Mouse (Mus musculus) Muller cell, postnatal 12 days (primary cell): ENCODE measurements around the gene Kiss1.
A peak's percentile ranks its signal among the peaks of the same experiment; 100 is the strongest.

ENCODE experiments used
- DNase-seq: peaks from one replicate; pipeline ENCODE4 v3.0.0-alpha.2; 2015; ENCODE audit errors: inconsistent ontology term

The Kiss1 gene

DNA sequence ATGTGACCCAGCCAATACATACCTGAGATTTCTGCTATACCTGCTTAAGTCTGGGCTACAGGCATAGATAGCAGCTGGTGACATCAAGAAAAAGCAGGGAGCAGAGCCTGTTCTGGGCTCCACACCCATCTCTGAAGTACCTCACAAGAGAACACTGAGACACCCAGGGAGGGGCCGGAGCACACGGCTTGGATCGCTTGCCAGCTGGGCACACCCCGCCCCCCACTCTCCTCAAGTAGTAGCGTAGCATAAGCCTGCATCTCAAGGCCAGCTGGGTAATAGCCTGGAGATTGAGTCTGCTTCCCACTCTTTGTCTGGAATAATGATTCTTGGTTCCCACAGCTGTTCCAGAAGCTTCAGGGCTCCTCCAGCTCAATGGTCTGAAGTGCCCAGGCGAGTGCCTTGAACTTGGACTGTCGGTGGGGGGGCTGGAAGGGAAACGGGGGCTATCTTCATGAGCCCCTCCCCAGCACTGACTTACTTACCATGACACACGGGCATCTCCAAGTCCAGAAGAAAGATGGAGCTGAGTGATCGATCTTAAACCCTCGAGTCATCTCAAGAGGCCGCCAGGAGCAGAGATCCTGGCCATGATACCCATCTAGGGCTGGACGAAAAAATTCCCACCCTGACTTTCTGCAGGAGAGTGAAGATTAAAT lies at the start of gene Kiss1:
Gene Kiss1, plus strand, starts transcription at position 609 of the 659 bp plus-strand sequence.
- DNase-seq = no peak

DNA sequence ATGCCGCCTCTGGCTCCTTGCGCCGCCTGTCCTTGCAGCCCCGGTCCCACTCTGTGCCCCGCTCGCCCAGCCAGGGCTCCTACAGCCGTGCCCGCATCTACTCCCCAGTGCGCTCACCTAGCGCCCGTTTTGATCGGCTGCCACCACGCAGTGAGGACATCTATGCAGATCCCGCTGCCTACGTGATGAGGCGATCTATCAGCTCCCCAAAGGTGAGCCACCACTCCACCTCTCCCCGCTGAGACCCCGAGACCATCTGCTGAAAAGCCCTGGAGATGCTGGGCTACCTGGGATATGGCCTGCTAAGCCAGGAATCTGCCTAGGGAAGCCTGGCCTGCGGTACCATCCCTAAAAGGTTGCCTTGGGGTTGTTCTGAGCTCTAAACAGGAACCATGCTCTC lies 47.5 kb upstream of the Kiss1 start:
- no peak for DNase-seq

DNA sequence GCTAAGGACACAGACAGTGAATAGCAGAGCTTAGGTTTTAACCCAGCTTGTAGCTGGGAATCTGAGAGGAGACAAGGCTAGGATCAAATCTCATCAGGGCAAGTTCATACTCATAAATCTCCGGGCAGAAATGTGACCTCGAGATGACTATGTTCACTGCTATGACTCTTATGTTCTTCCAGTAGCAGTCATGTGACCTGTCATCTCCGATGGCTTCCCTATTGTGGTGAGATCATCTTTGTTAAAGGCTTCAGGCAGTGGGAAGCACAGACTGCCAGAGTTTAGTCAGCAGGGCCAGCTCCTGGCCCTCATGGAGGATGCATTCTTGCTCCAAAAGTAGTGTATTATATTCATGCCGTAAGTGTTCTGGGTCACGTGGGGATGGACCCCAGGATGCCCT lies 44.7 kb upstream of the Kiss1 start:
- DNase-seq = peak; percentile 52

DNA sequence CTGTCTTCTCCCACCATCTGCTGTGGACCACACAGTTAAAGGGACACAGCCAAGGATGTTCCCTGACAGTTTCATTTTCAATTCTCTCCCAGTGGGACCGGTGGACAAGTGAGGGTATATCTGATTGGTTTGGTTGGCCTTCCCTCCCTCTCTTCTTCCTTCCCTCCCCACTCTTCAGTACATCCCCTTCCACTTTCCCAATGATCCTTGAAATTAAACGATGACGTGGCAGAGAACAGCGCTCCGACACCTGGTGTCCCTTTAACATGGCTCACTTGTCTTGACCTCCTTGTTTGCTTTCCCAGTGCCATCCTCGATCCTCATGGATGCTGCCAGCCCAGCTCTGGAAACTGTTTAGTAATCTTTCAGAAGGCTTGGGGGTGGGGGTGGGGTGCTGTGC lies 43.1 kb upstream of the Kiss1 start:
- DNase-seq = no peak

DNA sequence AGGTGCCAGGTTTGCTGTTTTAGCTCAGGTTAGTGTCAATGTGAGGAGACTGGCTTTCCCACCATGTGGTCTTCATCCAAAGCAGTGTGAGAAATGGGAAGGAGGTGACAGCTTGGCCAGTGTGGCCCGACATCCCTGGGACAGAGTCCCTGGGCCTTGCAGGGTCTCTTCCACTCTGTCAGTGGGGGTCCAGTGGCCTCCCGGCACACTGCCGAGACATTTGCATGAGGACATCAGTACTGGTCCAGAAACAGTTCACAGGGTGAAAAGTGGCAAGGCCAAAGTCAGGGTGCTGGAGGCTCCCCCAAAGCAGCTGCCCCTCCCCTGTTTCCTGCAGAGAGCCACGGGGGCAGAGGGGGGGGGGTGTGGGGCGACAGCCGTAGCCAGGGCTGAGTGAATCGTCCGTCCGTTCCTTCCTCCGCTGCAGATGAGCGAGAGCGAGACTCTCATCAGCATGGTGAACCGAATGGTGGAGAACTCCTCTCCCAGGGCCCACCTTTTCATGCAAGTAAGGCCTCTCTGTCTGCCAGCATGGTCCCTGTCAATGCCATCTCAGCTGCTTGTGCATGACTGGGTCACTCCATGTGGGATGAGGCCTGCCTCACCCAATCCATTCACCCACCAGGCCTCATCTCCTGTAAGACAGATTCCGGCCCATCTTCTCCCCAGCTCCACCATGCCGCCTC lies 42.6 kb upstream of the Kiss1 start:
- DNase-seq = no peak

DNA sequence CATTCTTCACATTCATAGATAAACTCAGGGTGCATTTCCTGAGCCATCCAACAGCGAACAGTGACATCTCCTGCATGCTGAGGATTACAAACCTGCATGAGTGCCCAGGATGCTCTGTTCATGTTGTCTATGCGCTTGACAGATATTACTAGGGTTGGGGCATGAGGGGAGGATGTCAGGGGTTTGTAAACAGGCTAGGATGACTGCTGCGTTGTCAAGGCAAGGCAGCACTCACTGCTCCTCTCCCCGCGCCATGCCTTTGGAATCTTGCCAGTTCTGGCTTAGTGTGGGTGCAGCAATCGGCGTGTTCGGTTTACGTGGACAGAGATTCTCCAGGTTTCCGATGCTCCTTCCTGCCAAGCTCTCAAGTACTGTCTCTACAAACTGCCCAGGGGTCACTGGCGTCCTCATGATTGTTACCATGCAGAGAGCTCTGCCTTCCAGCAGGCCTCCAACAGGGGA lies 42.0 kb upstream of the Kiss1 start:
- DNase-seq = no peak

DNA sequence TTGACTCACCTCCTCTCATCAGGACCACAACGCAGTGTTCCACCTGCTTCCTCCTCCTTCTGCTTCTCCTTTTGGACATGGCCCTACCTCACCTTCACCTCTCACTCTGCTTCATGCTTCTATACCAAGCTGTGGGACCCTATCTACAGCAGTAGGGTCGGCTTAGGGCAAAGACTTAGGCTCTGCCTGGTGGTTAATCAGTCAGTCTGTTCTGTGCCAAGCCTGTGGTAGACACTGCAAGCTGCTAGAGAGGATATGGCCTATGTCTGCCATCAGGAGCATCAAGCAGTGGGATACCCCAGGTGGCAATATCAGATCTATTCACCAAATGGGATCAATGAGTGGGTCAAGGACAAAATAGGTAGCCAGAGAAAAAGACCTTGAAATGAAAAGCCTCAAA lies 41.1 kb upstream of the Kiss1 start:
- DNase-seq = no peak

DNA sequence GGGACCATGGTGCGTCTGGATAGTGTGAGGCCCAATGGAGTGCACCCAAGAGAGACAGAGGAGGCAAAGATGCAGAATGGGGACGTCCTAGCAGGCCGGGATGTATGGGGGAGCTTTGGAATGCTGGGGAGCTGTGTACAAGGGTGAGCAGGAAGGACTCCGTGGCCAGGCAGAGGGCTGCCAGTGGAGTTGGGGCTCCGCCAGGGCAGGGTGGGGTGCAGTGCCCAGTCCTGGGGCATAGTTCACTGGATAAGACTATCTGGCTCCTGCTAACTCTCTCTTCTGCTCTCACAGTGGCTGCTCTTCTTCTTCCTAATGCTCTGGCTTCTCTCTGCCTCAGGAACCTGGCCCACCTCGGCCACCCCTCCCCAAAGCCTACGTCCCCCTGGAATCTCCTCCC lies 35.8 kb upstream of the Kiss1 start:
- DNase-seq = no peak

DNA sequence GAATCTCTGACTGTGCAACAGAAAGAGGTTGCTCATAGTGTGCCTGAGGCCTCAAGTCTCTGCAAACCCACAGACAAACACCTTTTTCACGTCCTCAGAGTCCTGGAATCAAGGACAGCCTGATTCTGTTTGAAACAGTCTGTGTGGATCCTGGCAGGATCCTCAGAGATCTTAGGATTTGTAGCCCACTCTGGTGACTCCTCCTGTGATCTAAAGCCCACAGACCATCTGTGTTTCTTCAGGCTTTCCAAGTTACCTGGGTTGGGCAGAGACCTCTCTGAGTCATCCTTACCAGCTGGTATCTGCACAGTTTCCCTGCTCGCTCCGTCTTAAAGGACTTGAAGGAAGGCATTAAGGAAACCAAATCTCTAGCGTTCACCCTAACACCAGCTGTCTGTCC lies 34.6 kb upstream of the Kiss1 start:
- no peak for DNase-seq

DNA sequence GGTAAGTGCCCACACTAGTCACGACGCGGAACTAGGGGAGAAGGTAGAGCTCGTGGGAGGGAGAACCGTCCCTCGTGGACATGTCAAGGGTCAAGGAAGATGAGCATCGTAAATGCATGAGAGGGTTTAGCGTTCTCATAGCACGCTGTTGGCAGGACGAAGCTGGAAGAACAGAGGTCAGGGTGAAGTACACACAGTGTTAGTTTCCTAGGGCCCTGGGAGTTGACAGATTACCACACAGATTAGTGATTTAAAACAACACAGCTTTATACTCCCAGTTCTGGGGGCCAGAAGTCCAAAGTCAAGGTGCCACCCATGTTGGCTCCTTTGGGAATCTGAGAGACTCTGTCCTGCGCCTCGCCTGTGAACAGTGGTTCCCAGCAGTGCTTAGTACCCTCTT lies 33.8 kb upstream of the Kiss1 start:
- DNase-seq = no peak

DNA sequence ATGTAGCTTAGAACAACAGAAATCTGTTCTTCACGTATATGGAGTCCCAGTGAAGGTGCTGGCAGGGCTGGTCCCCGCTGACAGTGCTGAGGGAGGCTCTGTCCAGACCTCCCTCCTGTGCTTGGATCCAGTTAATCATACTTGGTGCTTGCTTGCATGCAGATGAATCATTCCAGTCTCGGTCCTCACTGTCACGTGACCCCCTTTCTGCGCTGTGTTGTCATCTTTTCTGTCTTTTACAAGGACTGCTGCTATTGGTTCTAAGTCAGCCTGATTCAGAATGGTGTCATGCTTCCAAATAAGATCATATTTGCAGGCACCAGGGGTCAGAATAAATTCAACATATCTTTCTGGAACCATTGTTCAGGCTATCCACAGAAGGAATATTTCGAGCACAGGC lies 29.8 kb upstream of the Kiss1 start:
- no peak for DNase-seq

DNA sequence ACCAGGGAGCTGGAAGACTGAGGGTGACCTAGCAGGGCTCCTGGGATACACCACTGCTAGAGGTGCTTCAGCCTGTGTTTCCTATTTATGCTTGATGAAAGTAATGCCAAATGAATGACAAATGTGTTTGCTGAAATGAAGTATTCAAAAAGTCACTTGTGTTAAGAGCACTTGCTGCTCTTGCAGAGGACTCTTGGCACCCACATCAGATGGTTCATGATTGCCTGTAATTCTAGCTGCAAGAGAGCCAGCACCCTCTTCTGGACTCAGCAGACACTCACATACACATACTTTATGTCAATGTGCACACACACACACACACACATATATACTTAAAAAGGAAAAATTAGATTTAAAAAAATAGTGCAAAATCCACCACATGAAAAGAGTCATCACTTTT lies 29.1 kb upstream of the Kiss1 start:
- no peak for DNase-seq

DNA sequence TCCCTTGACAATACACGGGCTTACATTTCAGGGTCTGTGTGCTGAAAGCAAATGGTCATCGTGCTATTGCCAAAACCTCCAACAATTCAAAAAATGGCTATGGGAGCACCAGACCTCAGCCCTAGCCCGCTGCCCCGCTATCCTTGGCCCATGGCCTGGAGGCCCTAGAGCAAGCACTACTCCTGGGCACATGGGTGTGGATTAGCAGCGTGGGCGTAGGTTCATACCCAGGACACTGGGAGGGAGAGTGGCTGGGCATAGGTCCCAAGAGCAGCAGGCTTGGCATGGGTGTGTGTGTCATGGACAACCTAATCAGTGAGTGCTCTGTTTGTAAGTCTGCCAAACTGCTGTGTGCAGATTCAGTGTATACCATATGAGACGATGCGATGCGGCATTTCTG lies 25.3 kb upstream of the Kiss1 start:
- DNase-seq = peak; percentile 96

DNA sequence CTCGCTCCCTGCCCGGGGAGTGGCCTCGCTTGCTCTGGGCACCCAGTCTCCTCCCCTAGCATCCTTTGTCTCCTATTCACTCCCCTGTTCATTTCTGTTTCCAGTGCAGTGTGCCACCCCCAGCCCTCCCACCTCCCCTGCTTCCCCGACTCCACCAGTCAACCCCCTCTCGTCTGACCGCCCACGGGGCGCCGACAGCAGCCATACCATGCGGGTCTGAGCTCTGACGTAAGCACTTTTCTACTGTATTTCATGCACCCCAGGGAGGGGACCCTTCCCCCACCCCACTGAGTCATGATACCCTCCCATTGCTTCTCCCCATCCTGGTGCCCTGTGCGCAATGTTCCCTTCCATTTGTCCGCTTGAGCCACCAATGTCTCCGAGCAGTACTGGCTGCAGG lies 22.9 kb upstream of the Kiss1 start:
- DNase-seq = no peak

DNA sequence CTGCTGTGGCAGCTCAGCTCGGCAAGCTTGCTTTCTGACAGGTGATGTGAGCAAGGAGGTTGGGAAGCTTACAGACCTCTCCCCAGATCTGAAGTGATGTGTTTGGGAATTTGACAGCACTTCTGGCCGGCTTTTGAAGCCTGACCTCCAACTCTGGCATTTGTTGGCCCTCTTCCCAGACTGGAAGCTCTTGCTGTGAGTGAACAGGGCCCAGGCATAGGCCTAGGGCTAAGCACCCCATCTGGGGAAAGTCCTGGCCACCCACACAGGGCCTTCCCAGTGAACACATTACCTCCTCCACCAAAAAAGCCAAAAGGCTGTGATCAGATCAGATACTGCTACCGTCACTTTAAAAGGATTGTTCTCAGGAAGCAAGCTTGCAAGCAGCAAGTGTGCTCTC lies 19.1 kb upstream of the Kiss1 start:
- peak; percentile 91 for DNase-seq

DNA sequence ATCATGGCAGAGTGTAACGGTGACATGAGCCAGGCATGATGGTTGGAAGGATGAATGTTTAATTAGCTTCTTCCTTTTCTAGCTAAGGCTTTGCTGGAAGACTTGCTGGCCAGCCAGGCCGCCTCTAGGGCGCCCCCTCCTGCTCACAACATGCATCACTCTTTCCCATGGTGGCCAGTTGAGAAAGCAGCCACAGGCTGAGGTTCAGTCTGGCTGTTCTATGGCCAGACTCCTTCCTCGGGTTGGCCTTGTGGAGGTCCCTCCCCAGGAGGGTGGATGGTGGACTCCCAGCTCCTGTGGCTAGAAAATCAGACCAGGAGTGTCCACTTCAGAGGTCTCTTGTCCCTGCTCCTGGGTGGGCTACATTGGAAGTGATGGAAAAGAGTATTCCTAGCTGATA lies 14.8 kb upstream of the Kiss1 start:
- peak; percentile 79 for DNase-seq

DNA sequence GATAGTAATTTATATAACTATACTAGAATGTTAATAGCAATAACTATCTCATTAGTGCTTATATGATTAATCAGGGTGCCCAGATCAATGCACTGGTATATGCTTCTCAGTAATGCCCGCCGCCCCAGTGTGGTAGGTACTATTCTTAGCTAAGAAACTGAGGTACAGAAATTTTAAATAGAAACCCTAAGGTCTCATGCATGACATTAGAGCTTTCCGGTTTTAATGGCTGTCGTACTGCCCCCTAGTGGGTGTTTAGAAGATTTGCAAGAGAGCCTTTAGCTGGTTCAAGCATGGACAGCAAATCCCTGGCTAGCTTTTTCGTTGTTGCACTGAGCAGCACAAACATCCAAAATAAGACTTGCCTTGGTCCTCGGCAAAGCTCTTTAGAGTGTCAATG lies 14.4 kb upstream of the Kiss1 start:
- peak; percentile 58 for DNase-seq

DNA sequence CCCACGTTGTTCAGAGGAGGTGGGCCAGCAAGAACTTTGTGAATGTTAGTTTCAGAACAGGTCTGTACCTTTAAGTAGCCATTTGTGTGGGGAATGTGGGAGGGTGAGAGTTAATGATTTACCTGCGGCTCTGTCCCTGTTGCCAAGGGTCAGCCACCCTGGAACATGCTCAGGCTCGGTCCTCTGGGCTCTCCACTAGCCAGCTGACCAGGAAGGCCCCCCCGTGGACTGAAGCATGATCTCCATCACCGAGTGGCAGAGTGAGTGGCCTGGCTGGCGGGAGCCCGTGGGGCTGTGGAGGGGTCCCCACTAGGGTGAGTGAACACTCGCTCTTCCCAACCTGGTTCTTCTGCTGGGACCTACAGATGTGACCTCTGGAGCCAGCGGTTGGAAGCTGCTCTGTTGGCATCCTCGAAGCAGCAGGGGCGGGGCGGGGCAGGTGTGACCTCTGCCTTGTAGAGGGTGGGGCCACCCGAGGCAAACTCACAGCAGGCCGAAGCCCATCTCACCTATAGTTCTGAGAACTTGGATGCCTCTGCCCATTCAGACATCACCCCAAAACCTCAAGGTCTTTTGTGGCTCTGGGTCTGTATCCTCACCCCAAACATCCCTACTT lies 11.9 kb upstream of the Kiss1 start, which contains the start of gene Golt1a:
Gene Golt1a, plus strand, starts transcription at position 149 of the 616 bp plus-strand sequence.
- DNase-seq = no peak

DNA sequence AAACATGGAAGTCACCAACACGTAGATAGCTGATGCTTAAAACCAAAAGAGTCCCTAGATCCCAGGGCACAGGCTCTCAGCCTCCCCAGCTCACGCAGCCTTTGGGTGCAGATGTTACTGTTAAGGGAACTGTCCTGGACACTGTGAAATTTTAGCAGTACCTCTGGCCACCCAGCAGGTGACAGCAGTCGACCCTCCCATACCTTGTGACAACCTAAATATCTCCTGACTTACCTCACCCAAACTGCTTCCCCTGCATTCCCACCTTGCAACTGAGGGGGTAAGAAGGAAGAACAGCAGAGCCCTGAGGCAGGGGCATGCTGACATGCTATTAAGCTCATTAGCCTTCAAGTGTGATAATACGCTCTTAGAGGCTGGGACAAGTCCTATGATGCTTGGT lies 10.4 kb upstream of the Kiss1 start:
- DNase-seq = no peak

DNA sequence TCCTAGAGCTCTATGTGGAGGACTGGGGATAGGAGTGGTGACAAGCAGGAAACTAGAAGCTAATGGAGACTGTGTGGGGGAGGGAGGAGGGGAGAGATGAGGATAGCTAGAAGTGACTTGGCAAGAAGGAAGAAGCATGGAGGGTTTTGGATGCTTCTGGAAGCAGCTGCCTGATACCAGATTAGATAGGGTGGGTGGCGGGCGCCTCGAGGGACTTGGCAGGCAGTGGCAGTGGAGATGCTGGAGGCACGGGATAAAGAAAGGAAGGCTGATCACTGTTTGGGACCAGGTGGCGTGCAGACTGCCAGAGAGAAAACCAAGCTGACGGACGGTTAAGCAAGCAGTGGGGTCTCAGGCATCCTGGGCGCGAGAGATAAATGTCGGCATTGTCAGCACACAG lies 9.7 kb upstream of the Kiss1 start:
- DNase-seq = no peak

DNA sequence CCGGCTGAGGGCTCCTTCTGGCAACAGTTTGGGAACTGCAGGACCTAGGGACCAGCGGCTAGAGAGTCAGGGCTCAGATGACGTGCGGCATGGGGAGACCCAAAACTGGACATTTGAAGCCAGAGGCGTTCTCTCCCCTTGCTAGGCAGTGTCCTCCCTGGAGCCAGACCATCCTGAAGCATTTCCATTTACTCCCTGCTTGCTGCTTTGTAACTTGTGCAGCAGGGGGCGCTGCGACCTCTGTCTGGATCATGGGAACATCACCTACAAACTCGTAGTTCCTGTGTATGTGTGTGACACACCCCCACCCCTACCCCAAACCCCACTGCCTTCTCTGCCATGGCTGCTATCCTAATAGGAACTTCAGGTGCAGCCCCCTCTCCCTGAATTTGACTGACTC lies 7.3 kb upstream of the Kiss1 start:
- DNase-seq = no peak

DNA sequence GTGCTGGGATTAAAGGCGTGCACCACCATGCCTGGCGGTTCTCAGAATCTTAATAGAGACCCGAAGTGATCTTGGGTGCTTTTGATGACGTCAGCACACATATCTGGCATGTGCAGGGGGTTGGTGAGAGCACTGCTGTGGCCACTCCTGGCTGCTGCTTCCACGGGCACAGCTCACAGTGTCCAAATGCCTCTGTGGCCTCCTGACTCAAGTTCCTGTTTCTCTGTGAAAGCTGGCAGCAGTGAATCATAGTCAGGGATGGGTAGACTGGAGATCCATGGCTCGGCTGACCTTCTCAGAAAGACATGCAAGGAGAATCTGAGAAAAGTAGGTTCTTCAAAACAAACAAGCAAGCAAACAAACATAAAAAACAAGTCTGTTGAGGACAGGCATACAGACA lies 5.9 kb upstream of the Kiss1 start:
- no peak for DNase-seq

DNA sequence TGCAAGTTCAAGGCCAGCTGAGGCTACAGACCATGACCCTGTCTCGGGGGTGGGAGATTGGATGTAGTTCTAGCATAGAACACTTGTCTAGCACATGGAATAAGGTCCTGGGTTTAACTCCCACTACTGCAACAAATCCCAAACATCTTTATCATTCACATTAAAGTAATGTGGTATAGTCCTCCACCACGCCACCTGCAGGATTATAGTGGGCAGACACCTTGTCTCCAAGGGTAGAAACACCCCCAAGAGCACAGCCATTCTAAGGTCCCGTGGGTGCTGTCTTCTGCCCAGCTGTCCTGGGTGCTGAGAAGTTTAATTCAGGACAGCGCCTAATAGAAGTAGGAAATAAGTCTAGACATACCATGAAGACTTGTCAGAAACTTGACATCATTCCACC lies 5.1 kb upstream of the Kiss1 start:
- DNase-seq = no peak
